Comparison of ENCODE assay signal across 9 mouse cellular contexts in genomic region chr3:116127836-116128235, GRCm38 (mm10). TPM values are rescaled to one million over a fixed set of nuclear protein-coding genes. Genes with fewer than 3 reads are reported as not detected.
A peak's percentile ranks its signal among the peaks of the same experiment; 100 is the strongest.
DNase-seq lines count a peak whose midpoint lies in the region; ATAC-seq lines count a peak whose summit lies in the region.
"Had no signal": no experiment of that assay in that cellular context is flagged by ENCODE, and none has a peak within 500 bp of the region (broad histone marks: within the 10 kb centered on the region; RNA-seq: fewer than 3 reads in every experiment).

No protein-coding gene starts in this region.

- no peaks in the 10 kb centered on the region for H3K9me3 ChIP-seq in heart, embryonic 15.5 days (replicated peaks)
- no peaks in the 10 kb centered on the region for H3K9me3 ChIP-seq in embryonic facial prominence, embryonic 13.5 days
- no peaks in the 10 kb centered on the region for H3K9me3 ChIP-seq in hindbrain, embryonic 16.5 days (ENCODE audit: control insufficient read depth, low read length)
- no peaks in the 10 kb centered on the region for H3K9me3 ChIP-seq in midbrain, embryonic 12.5 days

- peaks cover 11% of the 10 kb centered on the region for H3K4me1 ChIP-seq in heart, embryonic 15.5 days (replicated peaks)
- H3K4me1 ChIP-seq in embryonic facial prominence, embryonic 13.5 days, result peaks cover 17% of the 10 kb centered on the region
- no peaks in the 10 kb centered on the region for H3K4me1 ChIP-seq in hindbrain, embryonic 16.5 days (ENCODE audit: control insufficient read depth, insufficient read depth, low read depth, low read length)
- peaks cover 29% of the 10 kb centered on the region for H3K4me1 ChIP-seq in midbrain, embryonic 12.5 days

- H3K9ac ChIP-seq in heart, embryonic 15.5 days, result peak overlapping the region; percentile 58
- peak overlapping the region; percentile 54 for H3K9ac ChIP-seq in embryonic facial prominence, embryonic 13.5 days
- no peak overlapping the region for H3K9ac ChIP-seq in hindbrain, embryonic 16.5 days (ENCODE audit: low read depth, low read length)
- H3K9ac ChIP-seq in midbrain, embryonic 12.5 days (replicated peaks), result 0 out of 2 replicates have a peak overlapping the region, but pooled peaks have one; percentile 11

- WGBS in heart, embryonic 15.5 days, result 33% methylated on average over 3 of the region's 3 CpGs
- WGBS in embryonic facial prominence, embryonic 13.5 days, result 32% methylated on average over 3 of the region's 3 CpGs
- 43% methylated on average over 3 of the region's 3 CpGs for WGBS in hindbrain, embryonic 16.5 days
- 53% methylated on average over 3 of the region's 3 CpGs for WGBS in midbrain, embryonic 12.5 days

- H3K27me3 ChIP-seq in heart, embryonic 15.5 days, result no peaks in the 10 kb centered on the region
- H3K27me3 ChIP-seq in embryonic facial prominence, embryonic 13.5 days, result no peaks in the 10 kb centered on the region
- no peaks in the 10 kb centered on the region for H3K27me3 ChIP-seq in hindbrain, embryonic 16.5 days (replicated peaks; ENCODE audit: control insufficient read depth, insufficient read depth, low read length)
- no peaks in the 10 kb centered on the region for H3K27me3 ChIP-seq in midbrain, embryonic 12.5 days
- H3K27me3 ChIP-seq: CH12.LX had no signal

- intact Hi-C loops in heart, postnatal 36 days (cut with DNase I), result loop anchor here (2.0 to 5.0 kb wide), 2 partner anchors 47 to 124 kb away; partner anchors contain the start of gene Gpr88
- intact Hi-C loops in gastrocnemius, postnatal 14 days (cut with DNase I; ENCODE audit: low total_unique reads), result no loop called here

- H3K36me3 ChIP-seq in heart, embryonic 15.5 days, result peaks cover 16% of the 10 kb centered on the region
- H3K36me3 ChIP-seq in embryonic facial prominence, embryonic 13.5 days, result 0 out of 2 replicates have a peak, but pooled peaks cover 5% of the 10 kb centered on the region
- H3K36me3 ChIP-seq in hindbrain, embryonic 16.5 days (ENCODE audit: control insufficient read depth, insufficient read depth, low read length), result no peaks in the 10 kb centered on the region
- peaks cover 8% of the 10 kb centered on the region for H3K36me3 ChIP-seq in midbrain, embryonic 12.5 days

- peak overlapping the region; percentile 61 for H3K4me2 ChIP-seq in heart, embryonic 15.5 days
- H3K4me2 ChIP-seq in embryonic facial prominence, embryonic 13.5 days, result peak overlapping the region; percentile 64
- H3K4me2 ChIP-seq in hindbrain, embryonic 16.5 days (ENCODE audit: low read length), result peak overlapping the region; percentile 49
- H3K4me2 ChIP-seq in midbrain, embryonic 12.5 days (replicated peaks), result peak overlapping the region; percentile 51

- DNase-seq in heart, postnatal 36 days, result no peak
- DNase-seq in MN1 (ENCODE audit: low spot score), result no peak
- DNase-seq in gastrocnemius, postnatal 10 days, result no peak
- DNase-seq in gastrocnemius, postnatal 14 days, result no peak

- H3K4me3 ChIP-seq in heart, embryonic 15.5 days, result peak overlapping the region; percentile 58
- H3K4me3 ChIP-seq in embryonic facial prominence, embryonic 13.5 days, result peak overlapping the region; percentile 47
- peak overlapping the region; percentile 33 for H3K4me3 ChIP-seq in hindbrain, embryonic 16.5 days (ENCODE audit: low read length)
- peak overlapping the region; percentile 39 for H3K4me3 ChIP-seq in midbrain, embryonic 12.5 days

- H3K27ac ChIP-seq in heart, embryonic 15.5 days, result peak overlapping the region; percentile 60
- peak overlapping the region; percentile 23; the same call in 1 of the 2 replicates for H3K27ac ChIP-seq in embryonic facial prominence, embryonic 13.5 days
- no peak overlapping the region for H3K27ac ChIP-seq in hindbrain, embryonic 16.5 days (ENCODE audit: low read depth, low read length)
- H3K27ac ChIP-seq in midbrain, embryonic 12.5 days (replicated peaks), result no peak overlapping the region

- ATAC-seq in heart, embryonic 15.5 days (replicated peaks; ENCODE audit: insufficient number of reproducible peaks, insufficient read depth, low FRiP score, low read depth), result no peak
- no peak for ATAC-seq in embryonic facial prominence, embryonic 13.5 days (ENCODE audit: insufficient number of reproducible peaks, insufficient read depth, low FRiP score, low TSS enrichment, low read depth)
- no peak for ATAC-seq in hindbrain, embryonic 16.5 days
- no peak for ATAC-seq in midbrain, embryonic 12.5 days (ENCODE audit: low FRiP score, low read depth)

RNA-seq across cellular contexts. Expression of gene Vcam1, which starts 1.7 kb away (rescaled TPM):
- polyA plus RNA-seq in heart, embryonic 15.5 days (2015; fragmentation: Nextera tagmentation; extraction: Ambion mirVana), result 77.8 and 78.2 TPM in 2 replicates
- total RNA-seq in heart, postnatal 36 days (2021), result 10 to 100 TPM; 15.0 to 15.6 TPM
- 36.2 and 42.8 TPM in 2 replicates for polyA plus RNA-seq in embryonic facial prominence, embryonic 13.5 days (2015; fragmentation: Nextera tagmentation; extraction: Ambion mirVana)
- 38.7 and 42.0 TPM in 2 replicates for polyA plus RNA-seq in hindbrain, embryonic 16.5 days (2015; fragmentation: Nextera tagmentation; extraction: Ambion mirVana)
- 50.2 and 53.7 TPM in 2 replicates for polyA plus RNA-seq in midbrain, embryonic 12.5 days (2016; fragmentation: Nextera tagmentation; extraction: Ambion mirVana)
- total RNA-seq in gastrocnemius, postnatal 10 days (2021), result 10 to 100 TPM; 12.6 to 14.2 TPM
- 1 to 10 TPM; 5.3 to 6.3 TPM for total RNA-seq in gastrocnemius, postnatal 14 days (2021)

Comparison
In these comparisons a context has a peak if more than half of its experiments do, and no peak if none do; other contexts are left out.
1. H3K27ac ChIP-seq: peak in heart, embryonic 15.5 days (single experiment) and embryonic facial prominence, embryonic 13.5 days (single experiment); none in hindbrain, embryonic 16.5 days (single experiment) and midbrain, embryonic 12.5 days (single experiment).
2. Peak in every context shown above with its lines, with median percentiles within 50 percentile points of each other: H3K4me2 ChIP-seq and H3K4me3 ChIP-seq.